Mouse (Mus musculus) thymus, adult 2 months (tissue): Measurements from ENCODE around the gene Sfxn3.

Experiments
- CTCF ChIP-seq: fragments of 200-500 bp; IDR thresholded peaks from 2 replicates; pipeline ENCODE4 v1.5.1; 2012; ENCODE audit warnings: mild to moderate bottlenecking, control low read depth, low read length, moderate library complexity, borderline replicate concordance; ENCODE audit not compliant: control insufficient read depth, poor library complexity, insufficient read depth; ENCODE audit errors: extremely low read depth
- POLR2A ChIP-seq: fragments of 200-500 bp; IDR thresholded peaks from 2 replicates; pipeline ENCODE4 v1.6.1; 2012; ENCODE audit warnings: mild to moderate bottlenecking, low read length, control low read depth, moderate library complexity; ENCODE audit not compliant: control insufficient read depth, poor library complexity, insufficient read depth; ENCODE audit errors: extremely low read depth

DNA sequence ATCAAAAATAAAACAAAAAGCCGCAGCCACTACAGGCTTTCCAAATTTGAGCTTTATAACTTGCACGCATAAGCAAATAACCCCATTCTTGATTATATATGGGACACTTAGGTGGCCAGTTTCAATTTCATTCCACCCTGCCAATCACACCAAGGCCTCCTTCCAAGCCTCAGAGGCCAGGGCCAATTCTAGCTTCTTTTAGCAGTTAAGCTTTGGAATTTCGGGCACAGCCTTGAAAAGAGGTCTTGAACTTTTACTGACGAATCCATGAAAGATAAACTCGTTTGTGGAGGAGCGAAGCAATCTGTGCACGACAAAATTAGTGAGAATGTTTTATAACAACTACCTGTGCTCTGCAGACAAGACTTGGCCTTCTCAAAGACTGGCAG is 10.4 kb downstream of the Sfxn3 start:
- TF ChIP-seq CTCF = no peak
- TF ChIP-seq POLR2A = no peak
